Mouse (Mus musculus) ES-E14 (cell line): ENCODE results near the gene Zfp58.

ENCODE experiments used
- CHD2 ChIP-seq: IDR thresholded peaks from 2 replicates; pipeline ENCODE4 v1.6.1; 2014; ENCODE audit warnings: mild to moderate bottlenecking, low read depth, low read length, inconsistent platforms
- ZC3H11A ChIP-seq: IDR thresholded peaks from 2 replicates; pipeline ENCODE4 v1.6.1; 2012; ENCODE audit warnings: low read depth, mild to moderate bottlenecking, inconsistent platforms, low read length, borderline replicate concordance

DNA sequence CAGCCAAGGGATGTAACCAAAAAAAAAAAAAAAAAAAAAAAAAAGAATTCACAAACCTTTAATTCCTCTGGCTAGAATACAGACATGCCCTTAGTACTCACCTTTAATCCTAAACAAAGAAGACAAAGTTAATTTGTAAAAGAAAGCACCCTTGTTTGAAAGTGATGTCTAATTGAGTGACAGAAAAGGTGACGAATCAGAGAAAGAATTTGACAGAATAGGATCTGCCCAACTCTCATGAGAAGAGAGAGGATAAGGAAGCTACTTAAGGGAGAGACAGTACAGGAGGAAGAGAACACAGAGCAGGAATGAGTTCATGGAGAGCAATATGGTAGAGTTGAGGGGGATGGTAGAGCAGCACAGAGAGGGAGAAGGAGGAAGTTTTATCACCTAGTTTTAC, 4.7 kb downstream of the Zfp58 start:
- TF ChIP-seq CHD2 (peak; percentile 49; the same call in 1 of the 2 replicates), ZC3H11A (no peak)
